Mouse (Mus musculus) kidney, postnatal 0 days (tissue): ENCODE data around the gene Mylk. TPM values are rescaled to one million over a fixed set of nuclear protein-coding genes. Genes with fewer than 3 reads are reported as not detected.
A peak's percentile ranks its signal among the peaks of the same experiment; 100 is the strongest.

ENCODE experiments used
- ATAC-seq: fragments of 200-750 bp; cut with Nextera tagmentation; replicated peaks from 2 replicates; pipeline ENCODE4 v1.8.0; 2017; ENCODE audit warnings: low read depth, moderate number of reproducible peaks, moderate TSS enrichment, moderate library complexity; ENCODE audit not compliant: low FRiP score
- DNase-seq: peaks from one replicate; pipeline ENCODE4 v3.0.0-alpha.2; 2016; ENCODE audit warnings: low spot score
- H3K27ac ChIP-seq: fragments of 300-500 bp; sonication (generic); 2 replicates; pipeline ENCODE4 v1.5.1; 2014; ENCODE audit warnings: mild to moderate bottlenecking
- H3K27me3 ChIP-seq: fragments of 300-500 bp; sonication (generic); 2 replicates; pipeline ENCODE4 v1.6.1; 2014; ENCODE audit warnings: low read length, mixed read lengths; ENCODE audit not compliant: insufficient read depth
- H3K36me3 ChIP-seq: fragments of 300-500 bp; sonication (generic); 2 replicates; pipeline ENCODE4 v1.6.1; 2014; ENCODE audit warnings: low read length, mixed read lengths; ENCODE audit not compliant: insufficient read depth
- H3K4me1 ChIP-seq: fragments of 300-500 bp; sonication (generic); replicated peaks from 2 replicates; pipeline ENCODE4 v1.6.1; 2014; ENCODE audit warnings: antibody characterized with exemption, low read length, mixed read lengths; ENCODE audit not compliant: insufficient read depth
- H3K4me2 ChIP-seq: fragments of 300-500 bp; sonication (generic); 2 replicates; pipeline ENCODE4 v1.6.1; 2014; ENCODE audit warnings: mild to moderate bottlenecking, low read length, moderate library complexity, mixed read lengths
- H3K4me3 ChIP-seq: fragments of 300-500 bp; sonication (generic); replicated peaks from 2 replicates; pipeline ENCODE4 v1.5.1; 2014; ENCODE audit warnings: low read depth, low read length
- H3K9ac ChIP-seq: fragments of 300-500 bp; sonication (generic); 2 replicates; pipeline ENCODE4 v1.6.1; 2014; ENCODE audit warnings: low read depth, low read length
- H3K9me3 ChIP-seq: fragments of 300-500 bp; sonication (generic); replicated peaks from 2 replicates; pipeline ENCODE4 v1.6.1; 2016; ENCODE audit warnings: low read length, inconsistent platforms, mixed read lengths
- CTCF ChIP-seq: IDR thresholded peaks from 2 replicates; pipeline ENCODE4 v1.5.1; 2016; ENCODE audit warnings: antibody characterized with exemption, low read depth, mild to moderate bottlenecking, moderate library complexity
- WGBS: fragments of 180-500 bp; shearing (Covaris S2); extraction: QIAGEN DNeasy Blood & Tissue Kit; methylation state at CpG from one replicate; pipeline ENCODE4 v1.1.7; 2014; 5-methylcytosine and 5-hydroxymethylcytosine counted together
- polyA plus RNA-seq: library from polyadenylated mRNA; unstranded; fragments of >200 nt; fragmentation: Nextera tagmentation; extraction: Ambion mirVana; gene quantifications from 2 replicates; pipeline ENCODE4 v1.2.1, GENCODE M21; 2015

The Mylk gene
- polyA plus RNA-seq, 1 experiment from 2014 or later = 68.5 TPM

GRCm38 (mm10) chr16:34814612-34815011 lies 69.6 kb downstream of the Mylk start:
- Histone ChIP-seq H3K27ac (no peak overlapping the region), H3K36me3 (no peaks in the 10 kb centered on the region), H3K4me2 (no peak overlapping the region), H3K4me1 (no peaks in the 10 kb centered on the region), H3K9me3 (no peaks in the 10 kb centered on the region), H3K27me3 (no peaks in the 10 kb centered on the region), H3K4me3 (no peak overlapping the region), H3K9ac (no peak overlapping the region)
- no peak for TF ChIP-seq CTCF
- 90% methylated on average over 7 of the region's 7 CpGs for WGBS
- DNase-seq (no peak), ATAC-seq (no peak)

- H3K27me3 ChIP-seq = no peaks in the 10 kb centered on the region
- ATAC-seq (no peak), DNase-seq (no peak)
- H3K4me2 ChIP-seq = no peak overlapping the region
- 67% methylated on average over 7 of the region's 7 CpGs for WGBS
- no peaks in the 10 kb centered on the region for H3K36me3 ChIP-seq
- H3K9ac ChIP-seq = no peak overlapping the region
- no peak overlapping the region for H3K4me3 ChIP-seq
- no peak for TF ChIP-seq CTCF
- no peaks in the 10 kb centered on the region for H3K4me1 ChIP-seq
- no peak overlapping the region for H3K27ac ChIP-seq
- no peaks in the 10 kb centered on the region for H3K9me3 ChIP-seq
These were observed 71.5 kb downstream of the Mylk start for GRCm38 (mm10) chr16:34816548-34816947.

GRCm38 (mm10) chr16:34825111-34825744 lies 80.2 kb downstream of the Mylk start:
- Histone ChIP-seq H3K36me3 (no peaks in the 10 kb centered on the region), H3K4me3 (no peak overlapping the region), H3K4me2 (no peak overlapping the region), H3K27me3 (no peaks in the 10 kb centered on the region), H3K9me3 (no peaks in the 10 kb centered on the region), H3K9ac (no peak overlapping the region), H3K4me1 (no peaks in the 10 kb centered on the region), H3K27ac (no peak overlapping the region)
- TF ChIP-seq CTCF = no peak
- DNase-seq (peak; percentile 39), ATAC-seq (no peak)
- WGBS = 38% methylated on average over 7 of the region's 7 CpGs

- Histone ChIP-seq H3K4me3 (no peak overlapping the region), H3K9ac (no peak overlapping the region), H3K9me3 (no peaks in the 10 kb centered on the region), H3K4me2 (no peak overlapping the region), H3K27me3 (no peaks in the 10 kb centered on the region), H3K36me3 (no peaks in the 10 kb centered on the region), H3K4me1 (no peaks in the 10 kb centered on the region), H3K27ac (no peak overlapping the region)
- WGBS = 67% methylated on average over 1 of the region's 1 CpGs
- DNase-seq (no peak), ATAC-seq (no peak)
- TF ChIP-seq CTCF = no peak
These were observed 89.5 kb downstream of the Mylk start for GRCm38 (mm10) chr16:34834477-34834876.

- no peak for ATAC-seq
- no peak for DNase-seq
- H3K4me1 ChIP-seq = no peaks in the 10 kb centered on the region
- 66% methylated on average over 7 of the region's 7 CpGs for WGBS
- H3K9me3 ChIP-seq = no peaks in the 10 kb centered on the region
- no peak overlapping the region for H3K4me3 ChIP-seq
- no peaks in the 10 kb centered on the region for H3K27me3 ChIP-seq
- H3K4me2 ChIP-seq = no peak overlapping the region
- H3K36me3 ChIP-seq = no peaks in the 10 kb centered on the region
- no peak overlapping the region for H3K27ac ChIP-seq
- no peak for TF ChIP-seq CTCF
- no peak overlapping the region for H3K9ac ChIP-seq
These were observed 94.1 kb downstream of the Mylk start for GRCm38 (mm10) chr16:34839004-34839703.

GRCm38 (mm10) chr16:34839704-34840331 lies 94.8 kb downstream of the Mylk start:
- 59% methylated on average over 7 of the region's 7 CpGs for WGBS
- no peak for ATAC-seq
- no peak overlapping the region for H3K4me3 ChIP-seq
- no peaks in the 10 kb centered on the region for H3K36me3 ChIP-seq
- H3K27ac ChIP-seq = no peak overlapping the region
- H3K9me3 ChIP-seq = no peaks in the 10 kb centered on the region
- no peak for TF ChIP-seq CTCF
- no peak for DNase-seq
- H3K4me1 ChIP-seq = no peaks in the 10 kb centered on the region
- H3K27me3 ChIP-seq = no peaks in the 10 kb centered on the region
- no peak overlapping the region for H3K4me2 ChIP-seq
- no peak overlapping the region for H3K9ac ChIP-seq
